Mouse (Mus musculus): ENCODE data around the gene Tmem150c.

- TF ChIP-seq CTCF (IDR thresholded peaks at IDR 0.05; ENCODE audit: low read depth, low read length), result no peak
- no peak for TF ChIP-seq POLR2A (IDR thresholded peaks at IDR 0.05; ENCODE audit: extremely low read depth, insufficient read depth, low read length)
Measured at GRCm38 (mm10) chr5:100058729-100059128, 100.9 kb downstream of the Tmem150c start.
